Mouse (Mus musculus) lung, postnatal 0 days (tissue): ENCODE data around the gene Coro2b. TPM values are rescaled to one million over a fixed set of nuclear protein-coding genes. Genes with fewer than 3 reads are reported as not detected.

ENCODE experiments used
- ATAC-seq: fragments of 200-750 bp; cut with Nextera tagmentation; 2 replicates; pipeline ENCODE4 v1.8.0; 2017; ENCODE audit warnings: moderate library complexity
- DNase-seq: peaks from one replicate; pipeline ENCODE4 v3.0.0-alpha.2; 2016; ENCODE audit warnings: low spot score
- H3K27ac ChIP-seq: fragments of 300-500 bp; sonication (generic); 2 replicates; pipeline ENCODE4 v1.5.1; 2014; ENCODE audit warnings: antibody characterized with exemption, mild to moderate bottlenecking, low read length, mixed read lengths
- H3K27me3 ChIP-seq: fragments of 300-500 bp; sonication (generic); replicated peaks from 2 replicates; pipeline ENCODE4 v1.6.1; 2014; ENCODE audit warnings: low read length, mixed read lengths; ENCODE audit not compliant: insufficient read depth
- H3K36me3 ChIP-seq: fragments of 300-500 bp; sonication (generic); 2 replicates; pipeline ENCODE4 v1.6.1; 2014; ENCODE audit warnings: low read length, mixed read lengths; ENCODE audit not compliant: insufficient read depth
- H3K4me1 ChIP-seq: fragments of 300-500 bp; sonication (generic); 2 replicates; pipeline ENCODE4 v1.6.1; 2014; ENCODE audit warnings: antibody characterized with exemption, low read depth, low read length, mixed read lengths; ENCODE audit not compliant: insufficient read depth
- H3K4me2 ChIP-seq: fragments of 300-500 bp; sonication (generic); replicated peaks from 2 replicates; pipeline ENCODE4 v1.6.1; 2014; ENCODE audit warnings: low read depth, mild to moderate bottlenecking, low read length, moderate library complexity, mixed read lengths
- H3K4me3 ChIP-seq: fragments of 300-500 bp; sonication (generic); 2 replicates; pipeline ENCODE4 v1.5.1; 2014; ENCODE audit warnings: low read depth, low read length
- H3K9ac ChIP-seq: fragments of 300-500 bp; sonication (generic); replicated peaks from 2 replicates; pipeline ENCODE4 v1.6.1; 2014; ENCODE audit warnings: low read depth, mild to moderate bottlenecking
- H3K9me3 ChIP-seq: fragments of 300-500 bp; sonication (generic); 2 replicates; pipeline ENCODE4 v1.6.1; 2016; ENCODE audit warnings: low read length, mixed read lengths
- CTCF ChIP-seq: IDR thresholded peaks from 2 replicates; pipeline ENCODE4 v1.5.1; 2016; ENCODE audit warnings: antibody characterized with exemption, mild to moderate bottlenecking
- EP300 ChIP-seq: IDR thresholded peaks from 2 replicates; pipeline ENCODE4 v1.6.1; 2016; ENCODE audit warnings: antibody characterized with exemption, mild to moderate bottlenecking, control low read depth
- WGBS: fragments of 180-500 bp; shearing (Covaris S2); extraction: QIAGEN DNeasy Blood & Tissue Kit; methylation state at CpG from one replicate; pipeline ENCODE4 v1.1.7; 2014; 5-methylcytosine and 5-hydroxymethylcytosine counted together
- polyA plus RNA-seq: library from polyadenylated mRNA; unstranded; fragments of >200 nt; fragmentation: Nextera tagmentation; extraction: Ambion mirVana; gene quantifications from 2 replicates; pipeline ENCODE4 v1.2.1, GENCODE M21; 2015

The Coro2b gene
- polyA plus RNA-seq, 1 experiment from 2014 or later = 15.8 TPM

- TF ChIP-seq CTCF (no peak), EP300 (no peak)
- ATAC-seq (no peak), DNase-seq (no peak)
- no peak overlapping the region for H3K4me2 ChIP-seq
- 56% methylated on average over 8 of the region's 8 CpGs for WGBS
- no peak overlapping the region for H3K9ac ChIP-seq
- H3K27ac ChIP-seq = peak overlapping the region; percentile 45
- no peaks in the 10 kb centered on the region for H3K9me3 ChIP-seq
- no peak overlapping the region for H3K4me3 ChIP-seq
- no peaks in the 10 kb centered on the region for H3K27me3 ChIP-seq
- peaks cover 9% of the 10 kb centered on the region for H3K4me1 ChIP-seq
- no peaks in the 10 kb centered on the region for H3K36me3 ChIP-seq
These were observed 10.0 kb downstream of the Coro2b start for GRCm38 (mm10) chr9:62526858-62527257.

- 4% methylated on average over 3 of the region's 3 CpGs for WGBS
- peak; percentile 55 for DNase-seq
These were observed 10.4 kb downstream of the Coro2b start for GRCm38 (mm10) chr9:62526451-62526850.

GRCm38 (mm10) chr9:62524761-62525308, 12.0 kb downstream of the Coro2b start:
- H3K27ac ChIP-seq = peak overlapping the region; percentile 26
- ATAC-seq = peak; percentile 18
- WGBS = 51% methylated on average over 4 of the region's 4 CpGs
- H3K4me3 ChIP-seq = no peak overlapping the region
- no peak overlapping the region for H3K4me2 ChIP-seq
- no peaks in the 10 kb centered on the region for H3K9me3 ChIP-seq
- peak; percentile 61 for DNase-seq
- no peaks in the 10 kb centered on the region for H3K36me3 ChIP-seq
- no peak overlapping the region for H3K9ac ChIP-seq
- TF ChIP-seq EP300 (no peak), CTCF (no peak)
- no peaks in the 10 kb centered on the region for H3K27me3 ChIP-seq
- H3K4me1 ChIP-seq = peaks cover 18% of the 10 kb centered on the region; the same call in 1 of the 2 replicates

More at GRCm38 (mm10) chr9:62526451-62526850, 10.4 kb downstream of the Coro2b start:
- H3K4me2 ChIP-seq = no peak overlapping the region
- no peak for TF ChIP-seq EP300
- no peak for TF ChIP-seq CTCF
- no peak overlapping the region for H3K4me3 ChIP-seq
- H3K9ac ChIP-seq = no peak overlapping the region
- H3K36me3 ChIP-seq = no peaks in the 10 kb centered on the region
- no peaks in the 10 kb centered on the region for H3K27me3 ChIP-seq
- peak overlapping the region; percentile 45; the same call in 1 of the 2 replicates for H3K27ac ChIP-seq
- H3K9me3 ChIP-seq = no peaks in the 10 kb centered on the region
- H3K4me1 ChIP-seq = peaks cover 8% of the 10 kb centered on the region
- ATAC-seq = peak; percentile 2; the same call in 1 of the 2 replicates

GRCm38 (mm10) chr9:62522791-62523471, 13.9 kb downstream of the Coro2b start:
- H3K4me1 ChIP-seq = peaks cover 19% of the 10 kb centered on the region; the same call in 1 of the 2 replicates
- TF ChIP-seq EP300 (peak; percentile 92), CTCF (no peak)
- H3K9me3 ChIP-seq = no peaks in the 10 kb centered on the region
- H3K36me3 ChIP-seq = no peaks in the 10 kb centered on the region
- DNase-seq = peak; percentile 79
- H3K27ac ChIP-seq = peak overlapping the region; percentile 86
- 0 out of 2 replicates have a peak overlapping the region, but pooled peaks have one; percentile 1 for H3K4me2 ChIP-seq
- 36% methylated on average over 15 of the region's 15 CpGs for WGBS
- ATAC-seq = peak; percentile 81
- H3K4me3 ChIP-seq = no peak overlapping the region
- no peaks in the 10 kb centered on the region for H3K27me3 ChIP-seq
- no peak overlapping the region for H3K9ac ChIP-seq

GRCm38 (mm10) chr9:62522211-62522610, 14.6 kb downstream of the Coro2b start:
- DNase-seq = peak; percentile 42
- Histone ChIP-seq H3K9me3 (no peaks in the 10 kb centered on the region), H3K9ac (no peak overlapping the region), H3K4me2 (0 out of 2 replicates have a peak overlapping the region, but pooled peaks have one; percentile 1), H3K27ac (peak overlapping the region; percentile 86), H3K4me1 (peaks cover 19% of the 10 kb centered on the region; the same call in 1 of the 2 replicates), H3K4me3 (no peak overlapping the region), H3K27me3 (no peaks in the 10 kb centered on the region), H3K36me3 (no peaks in the 10 kb centered on the region)
- 67% methylated on average over 5 of the region's 5 CpGs for WGBS
- TF ChIP-seq CTCF (no peak), EP300 (peak; percentile 53)
- ATAC-seq = peak; percentile 41

GRCm38 (mm10) chr9:62521541-62521940, 15.3 kb downstream of the Coro2b start:
- ATAC-seq (peak; percentile 52), DNase-seq (peak; percentile 55)
- no peaks in the 10 kb centered on the region for H3K9me3 ChIP-seq
- TF ChIP-seq EP300 = peak; percentile 65
- no peak for TF ChIP-seq CTCF
- WGBS = 35% methylated on average over 9 of the region's 9 CpGs
- peak overlapping the region; percentile 86 for H3K27ac ChIP-seq
- H3K36me3 ChIP-seq = no peaks in the 10 kb centered on the region
- H3K4me3 ChIP-seq = no peak overlapping the region
- H3K4me1 ChIP-seq = peaks cover 19% of the 10 kb centered on the region; the same call in 1 of the 2 replicates
- no peak overlapping the region for H3K9ac ChIP-seq
- peak overlapping the region; percentile 20 for H3K4me2 ChIP-seq
- no peaks in the 10 kb centered on the region for H3K27me3 ChIP-seq
